Mouse (Mus musculus) embryo, embryonic 11.5 days (tissue): ENCODE results near the gene Agxt.
A peak's percentile ranks its signal among the peaks of the same experiment; 100 is the strongest.

Experiments
- DNase-seq: peaks from one replicate; pipeline ENCODE4 v3.0.0-alpha.2; 2012; ENCODE audit warnings: low read depth, low spot score

The Agxt gene

DNA sequence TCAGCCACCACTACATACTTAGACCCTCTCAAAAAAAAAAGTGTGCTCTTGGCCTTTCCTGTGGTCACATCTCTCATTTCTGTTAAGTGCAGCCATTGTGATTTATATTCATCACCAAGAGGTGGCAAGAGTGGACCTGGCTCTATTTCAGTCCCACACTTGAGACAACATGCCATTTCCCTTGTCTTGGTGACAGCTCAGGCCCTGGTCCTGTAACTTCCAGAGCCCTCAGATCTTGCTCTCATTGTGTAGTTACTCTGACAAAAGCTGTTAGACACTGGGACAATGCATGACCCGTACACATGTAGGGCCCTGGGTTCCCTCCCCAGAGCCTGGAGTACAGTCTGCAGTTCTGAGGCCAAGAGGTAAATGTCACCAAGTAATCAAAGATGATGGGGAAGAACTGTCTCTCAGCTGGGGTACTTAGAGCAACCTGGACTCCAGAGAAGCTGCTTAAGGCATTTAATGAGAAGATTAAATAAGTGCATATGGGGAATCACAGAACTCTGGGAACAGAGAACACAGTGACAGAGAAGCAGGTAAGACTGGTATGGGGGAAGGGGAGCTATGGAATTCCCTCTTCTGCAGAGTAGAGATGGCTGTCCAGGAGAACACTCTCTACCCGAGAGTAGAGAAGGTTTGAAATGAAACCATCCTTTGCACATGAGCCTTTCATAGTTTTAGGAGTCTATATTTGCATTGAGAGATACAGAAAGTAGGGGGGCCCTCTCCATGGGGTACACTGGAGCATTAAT lies 16.0 kb downstream of the Agxt start:
- DNase-seq = no peak

DNA sequence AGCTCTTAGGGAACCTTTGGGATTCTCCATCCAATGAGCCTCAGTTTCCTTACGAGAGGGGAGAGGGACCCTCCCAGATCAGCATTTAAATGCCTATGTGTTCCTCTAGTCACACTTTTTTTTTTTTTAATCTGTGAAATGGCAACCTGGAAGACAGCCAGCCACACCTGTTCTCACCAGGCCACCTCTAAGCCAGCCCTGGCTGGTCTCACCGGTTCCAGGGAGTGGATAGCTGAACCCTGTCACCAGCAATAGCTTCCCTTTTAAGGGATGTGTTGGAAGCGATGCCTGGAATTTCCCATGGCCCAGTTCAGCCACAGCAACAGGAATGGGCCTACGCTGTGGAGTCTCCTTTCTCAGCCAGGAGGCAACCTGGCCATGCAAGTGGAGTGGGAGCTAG lies 22.5 kb downstream of the Agxt start:
- no peak for DNase-seq

DNA sequence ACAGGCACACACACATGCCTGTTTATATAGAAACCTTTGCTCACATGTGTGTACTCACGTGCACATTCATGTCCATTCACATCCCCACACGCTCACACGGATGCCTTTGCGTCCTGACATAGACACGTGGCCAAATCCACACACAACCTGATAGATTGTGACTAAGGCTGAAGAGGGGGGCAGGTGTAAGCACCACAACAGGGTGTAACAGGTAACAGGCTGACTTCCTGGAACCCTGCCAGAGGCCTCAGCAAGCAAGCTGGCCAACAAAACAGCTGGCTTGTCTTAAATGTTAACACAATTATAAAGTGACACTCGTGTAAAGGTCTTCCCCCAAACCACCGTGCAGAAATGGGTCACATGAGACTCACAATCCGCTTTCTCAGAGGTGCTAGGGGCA lies 23.9 kb downstream of the Agxt start:
- DNase-seq = no peak

DNA sequence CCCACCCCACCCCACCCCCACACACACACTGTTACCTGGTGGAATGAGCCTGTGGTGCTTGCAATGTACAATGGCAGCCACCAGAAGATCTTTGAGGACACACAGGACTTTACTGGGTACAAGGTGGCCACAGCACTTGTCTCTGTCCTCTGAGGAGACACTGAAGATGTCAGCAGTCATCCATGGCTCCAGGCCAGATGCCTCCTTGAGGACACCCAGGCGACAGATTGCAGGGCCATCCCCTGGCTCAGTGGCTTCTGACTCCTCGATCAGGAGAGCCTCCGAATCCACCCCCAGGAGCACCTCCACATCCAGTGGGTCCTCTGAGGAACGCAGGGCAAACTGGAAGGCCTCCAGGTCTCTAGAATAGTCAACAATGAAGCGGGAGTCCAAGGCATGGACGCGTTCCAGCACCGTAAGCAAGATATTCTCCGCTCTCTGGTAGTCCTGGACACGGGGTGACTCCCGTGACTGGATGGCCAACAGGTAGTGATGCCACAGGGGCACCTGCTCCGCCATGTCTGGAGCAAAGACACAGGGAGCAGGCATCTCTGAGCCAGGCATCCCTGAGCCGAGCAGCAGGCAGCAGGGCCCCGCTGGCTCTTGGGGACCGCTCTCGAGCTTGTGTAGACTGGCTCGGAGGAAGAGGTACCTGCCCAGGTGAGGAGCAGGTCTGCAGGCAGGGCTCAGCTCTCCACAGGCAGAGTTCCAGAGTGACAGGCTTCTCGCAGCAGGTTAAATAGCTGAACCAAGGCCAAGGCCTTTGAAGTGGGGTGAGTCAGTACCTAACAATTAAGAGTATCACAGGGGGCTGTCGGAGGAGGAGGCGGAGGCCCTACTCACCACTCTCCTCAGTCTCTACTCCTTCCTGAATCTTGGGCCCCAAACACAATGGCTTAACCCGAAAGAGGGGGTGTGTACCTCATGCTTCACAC lies 24.8 kb downstream of the Agxt start:
- no peak for DNase-seq

DNA sequence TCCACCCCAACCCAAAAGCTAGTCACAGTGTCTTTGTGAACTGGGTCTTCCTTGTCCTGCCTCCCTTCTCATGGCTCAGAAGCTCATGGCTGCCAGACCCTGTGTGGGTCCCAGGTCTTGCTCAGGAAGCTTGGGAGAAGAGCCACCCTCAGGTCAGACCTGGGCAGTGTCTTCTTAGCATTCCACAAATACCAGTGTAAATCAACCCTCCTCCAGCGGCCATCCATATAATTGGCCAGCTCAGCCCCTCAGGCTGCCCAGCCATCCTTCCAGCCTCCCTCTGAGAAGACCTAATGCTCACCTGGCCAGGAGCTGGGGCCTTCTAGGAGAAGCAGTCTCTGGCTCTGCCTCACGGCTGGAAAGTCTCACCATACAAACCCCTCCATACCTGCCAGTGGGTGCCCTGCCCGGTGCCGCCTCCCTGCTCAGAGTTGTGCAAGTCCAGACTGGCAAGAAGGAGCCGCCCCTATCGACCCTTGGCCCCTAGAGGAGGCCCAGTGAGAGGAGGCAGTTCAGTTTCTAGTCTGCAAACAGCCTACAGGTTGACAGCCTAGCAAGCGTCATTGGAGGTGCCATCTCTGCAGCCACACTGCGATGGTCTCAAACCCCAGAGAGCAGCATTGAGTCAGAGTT lies 25.6 kb downstream of the Agxt start, which contains the start of gene 2310007B03Rik:
2310007B03Rik (minus strand) TSS at position 448 of the 633 bp plus-strand sequence.
- no peak for DNase-seq

DNA sequence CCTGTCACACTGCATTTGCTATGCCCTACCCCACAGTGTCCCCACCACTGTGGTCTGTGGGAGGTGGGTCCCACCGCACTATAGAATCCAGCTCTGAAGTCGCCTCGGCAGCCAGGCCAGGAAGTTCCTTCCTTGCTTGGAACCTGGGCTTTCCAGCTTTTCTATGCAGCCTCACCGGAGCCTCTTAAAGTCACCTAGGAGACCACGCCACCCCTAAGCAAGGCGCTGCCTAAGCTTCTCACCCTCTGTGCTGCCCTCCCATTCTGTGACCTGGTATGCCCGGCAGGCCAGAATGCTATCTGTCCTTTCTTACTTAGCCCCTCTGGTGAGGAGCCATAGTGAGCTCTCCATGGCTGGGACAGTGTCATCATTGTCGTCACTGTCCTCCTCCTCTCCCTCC lies 26.3 kb downstream of the Agxt start:
- DNase-seq = no peak

DNA sequence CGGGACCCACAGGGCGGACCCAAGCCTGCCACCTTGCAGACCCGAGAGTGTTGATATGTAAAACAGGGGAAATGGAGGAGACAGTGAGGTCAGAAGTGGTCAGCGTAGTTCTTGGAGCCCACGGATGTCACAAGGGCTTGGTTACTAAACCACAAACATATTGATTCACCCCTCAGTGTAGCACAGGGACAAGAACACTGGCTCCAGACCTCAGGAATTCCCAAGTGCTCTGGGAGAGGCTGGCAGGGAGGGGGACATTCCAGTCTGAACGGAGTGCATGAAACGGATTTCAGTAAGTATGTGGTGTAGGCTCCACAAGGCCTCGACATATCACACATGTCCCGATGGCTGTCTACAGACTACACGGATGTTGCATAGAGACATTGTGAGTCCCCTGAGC lies 26.9 kb downstream of the Agxt start:
- DNase-seq = no peak

DNA sequence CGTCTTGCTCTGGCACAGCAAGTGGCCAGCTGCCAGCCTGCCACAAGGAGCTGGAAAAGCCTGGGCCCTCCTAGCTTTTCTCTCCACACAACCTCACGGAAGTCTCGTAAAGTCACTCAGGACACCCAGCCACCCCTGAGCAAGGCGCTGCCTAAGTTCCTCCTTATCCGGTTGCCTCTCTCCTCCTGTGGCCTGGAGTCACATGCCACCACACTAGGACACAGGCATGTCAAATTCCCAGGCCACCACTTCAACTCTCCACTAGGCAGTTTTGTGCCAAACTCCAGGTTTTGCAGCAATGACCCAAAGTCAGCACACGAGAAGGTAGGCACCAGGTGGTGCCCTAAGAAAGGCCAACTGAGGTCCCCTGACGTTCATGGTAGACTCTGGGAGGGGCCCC lies 27.5 kb downstream of the Agxt start:
- no peak for DNase-seq

DNA sequence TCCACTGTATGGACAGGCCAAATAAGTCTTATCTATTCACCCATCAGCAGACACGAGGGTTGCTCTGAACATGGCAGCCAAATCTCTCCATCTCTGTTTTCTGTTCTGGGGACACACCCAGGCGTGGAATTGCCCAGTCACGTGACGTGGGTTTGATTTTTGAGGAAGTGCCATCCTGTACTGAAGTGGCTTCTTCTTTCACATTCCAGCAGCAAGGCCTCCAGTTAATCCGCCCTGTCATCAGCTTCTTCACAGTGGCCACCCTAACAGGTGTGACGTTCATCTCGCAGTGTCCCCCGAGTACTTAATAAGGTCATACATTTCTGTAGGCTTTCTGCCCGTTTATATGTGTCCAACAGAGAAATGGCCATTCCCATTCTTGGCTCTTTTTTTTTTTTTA lies 30.4 kb downstream of the Agxt start:
- no peak for DNase-seq

DNA sequence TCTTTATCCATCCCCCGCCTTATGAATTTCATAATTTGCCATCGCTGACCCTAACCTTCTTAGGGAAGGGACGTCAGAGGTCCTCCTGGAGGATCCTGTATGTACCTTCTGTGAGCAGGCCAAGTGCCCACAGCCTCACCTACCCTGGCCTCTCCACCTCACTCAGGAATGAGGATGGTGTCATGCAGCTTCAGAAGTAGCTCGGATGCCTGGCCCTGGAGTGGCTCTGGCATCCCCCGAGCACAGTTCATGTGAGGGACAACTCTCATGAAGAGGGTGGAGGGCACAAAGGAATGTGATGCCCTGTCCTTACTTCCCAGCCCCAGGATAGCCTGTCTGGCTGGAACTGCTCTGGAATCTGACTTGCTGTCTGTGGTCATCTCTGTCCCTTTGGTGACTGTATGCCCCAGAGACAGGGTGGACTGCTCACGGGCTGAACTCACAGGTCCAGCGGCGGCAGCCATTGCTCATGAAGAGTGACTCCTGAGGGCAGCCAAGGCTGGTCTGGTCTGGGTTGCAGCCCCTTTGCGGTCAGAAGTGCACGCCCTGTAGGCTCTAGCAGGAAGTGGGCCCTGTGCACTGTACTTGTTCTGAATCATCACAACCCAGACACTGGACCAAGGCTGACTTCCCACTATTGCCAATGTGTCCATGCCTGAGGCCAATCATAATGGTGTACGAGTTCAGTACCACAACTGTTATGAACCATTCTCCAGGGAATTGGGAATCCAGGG lies 31.5 kb downstream of the Agxt start:
- DNase-seq = no peak

DNA sequence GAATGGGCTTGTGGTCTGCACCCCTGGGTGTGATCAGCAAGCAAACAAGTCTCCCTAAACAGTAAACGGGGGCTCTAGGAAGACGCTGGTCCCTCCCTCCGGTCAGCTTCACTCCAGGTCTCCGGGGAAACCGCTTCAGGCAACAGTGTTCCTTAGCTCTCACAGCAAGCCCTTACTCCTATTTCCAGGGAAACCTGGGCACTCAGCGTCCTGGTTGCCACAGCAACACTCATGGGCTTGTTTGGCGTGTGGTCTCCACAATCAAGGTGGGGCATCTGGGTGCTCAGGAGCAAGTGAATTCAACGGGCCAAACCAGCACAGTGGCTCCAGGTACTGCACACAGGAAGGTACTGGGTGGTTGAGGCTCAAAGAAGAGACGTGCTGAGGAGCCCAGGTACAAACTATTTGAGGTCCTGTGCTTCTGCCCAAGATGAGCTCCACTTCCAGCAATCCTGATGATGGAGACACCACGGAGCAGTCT lies 33.3 kb downstream of the Agxt start, which contains the start of gene Crocc2:
Crocc2 (plus strand) TSS at position 431 of the 481 bp plus-strand sequence.
- no peak for DNase-seq

DNA sequence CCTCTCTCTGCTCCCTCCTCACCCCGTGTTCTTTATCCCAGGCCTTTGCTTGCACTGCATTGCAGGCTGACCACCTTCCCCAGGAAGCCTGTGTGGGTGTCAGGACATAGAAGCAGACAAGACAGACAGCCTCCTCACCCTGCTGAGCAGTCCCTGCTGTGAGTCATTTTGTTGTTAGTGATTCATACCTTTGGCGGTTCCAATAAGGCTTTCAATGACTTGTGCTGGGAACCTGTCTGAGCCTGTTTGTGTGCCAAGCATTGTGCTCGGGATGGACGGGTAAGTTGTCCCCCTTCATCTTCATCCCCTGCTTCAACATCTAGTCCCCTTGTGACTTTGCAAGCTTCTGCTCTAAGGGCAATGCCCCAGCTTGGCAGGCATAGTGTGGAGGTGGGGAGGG lies 38.6 kb downstream of the Agxt start:
- no peak for DNase-seq

DNA sequence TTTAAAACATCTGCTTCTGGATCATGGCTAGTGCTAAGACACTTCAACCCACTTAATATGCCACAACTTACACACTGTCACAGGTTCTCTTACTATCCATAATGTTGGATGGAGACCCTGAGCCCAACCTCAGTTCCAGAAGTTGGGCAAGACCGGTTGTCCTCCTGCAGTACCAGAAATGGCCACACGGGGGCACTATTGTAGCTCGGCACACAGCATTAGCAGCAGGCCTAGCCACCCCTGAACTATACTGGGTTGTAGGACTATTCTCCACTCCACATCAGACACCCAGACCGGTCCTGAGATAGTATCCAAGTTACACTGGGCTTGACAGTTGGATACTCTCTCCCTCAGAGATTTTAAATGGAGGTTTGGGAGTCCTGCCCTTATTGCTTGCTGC lies 39.4 kb downstream of the Agxt start:
- DNase-seq = peak; percentile 84

DNA sequence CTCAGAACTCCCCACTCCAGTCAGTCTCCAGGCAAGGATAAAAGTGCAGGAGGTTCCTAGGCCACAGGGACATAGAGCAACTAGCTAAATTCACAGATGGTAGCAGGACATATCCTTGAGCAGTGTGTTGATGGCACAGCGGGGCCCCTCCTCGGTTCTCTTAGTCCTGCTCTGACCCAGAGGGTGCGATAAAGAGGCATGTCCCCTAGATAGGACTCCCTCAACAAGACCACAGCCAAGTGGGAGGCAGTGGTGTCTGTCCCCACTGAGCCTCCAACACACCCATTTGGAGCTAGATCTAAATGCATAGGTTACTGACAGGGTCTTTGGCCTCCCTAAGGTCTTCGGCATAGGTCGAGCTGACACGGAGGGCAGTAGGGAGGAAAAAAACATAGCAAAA lies 40.8 kb downstream of the Agxt start:
- no peak for DNase-seq

DNA sequence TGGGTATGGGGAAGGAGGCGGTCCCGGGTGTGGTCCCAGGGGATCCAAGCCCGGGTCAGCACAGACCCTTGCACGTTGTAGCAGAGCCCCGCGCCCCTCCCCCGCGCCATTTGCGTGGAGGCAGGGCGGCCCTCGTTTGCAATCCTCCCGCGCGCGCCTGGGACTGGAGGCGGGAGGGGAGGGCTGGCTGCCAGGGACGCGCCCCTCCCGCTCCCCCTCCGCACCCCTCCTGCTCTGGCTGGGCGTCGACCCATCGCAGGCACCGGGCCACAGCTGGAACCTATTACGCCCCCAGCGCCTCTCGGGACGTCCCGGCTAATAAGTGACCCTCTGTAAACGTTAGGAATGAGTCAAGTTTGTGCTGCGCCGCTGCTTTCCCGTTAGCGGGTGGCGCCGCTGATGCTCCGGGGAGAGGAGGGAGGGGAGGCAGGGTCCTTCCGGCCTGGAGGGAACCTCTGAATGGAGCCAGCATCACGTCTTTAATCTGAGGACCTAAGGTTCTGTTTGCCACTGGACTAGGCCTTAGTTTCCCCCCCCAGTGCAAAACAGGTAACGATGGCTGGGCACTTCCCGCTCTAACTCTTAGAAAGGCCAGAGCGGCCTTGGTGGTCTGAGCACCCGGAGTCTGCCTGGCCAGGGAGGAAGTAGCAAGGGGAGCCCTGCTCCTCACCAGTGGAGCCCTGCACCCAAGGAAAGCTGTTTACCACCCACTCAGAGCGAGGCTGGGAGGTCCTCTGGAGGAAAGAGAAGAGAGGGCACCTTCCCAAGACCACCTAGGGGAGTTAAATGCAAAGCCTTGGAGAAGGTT lies 41.7 kb downstream of the Agxt start:
- peak; percentile 78 for DNase-seq

DNA sequence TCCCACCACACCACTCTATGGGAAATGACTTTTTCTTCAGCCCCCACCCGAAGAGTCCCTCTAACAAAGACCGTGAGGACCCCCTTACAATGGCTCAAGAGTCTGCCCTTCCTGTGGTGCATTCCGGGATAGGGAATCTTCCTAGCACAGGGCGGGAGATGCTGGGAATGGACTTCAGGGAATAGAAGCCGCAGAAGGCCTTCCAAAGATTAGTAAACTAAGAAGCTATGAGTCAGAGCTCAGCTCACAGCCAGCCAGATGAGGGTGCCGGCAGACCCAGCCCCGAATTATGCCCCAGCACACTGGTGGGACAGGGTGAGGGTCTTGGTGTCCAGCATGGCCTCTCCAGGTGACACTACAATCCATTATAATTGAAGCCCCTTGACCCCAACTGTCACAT lies 47.2 kb downstream of the Agxt start:
- no peak for DNase-seq

DNA sequence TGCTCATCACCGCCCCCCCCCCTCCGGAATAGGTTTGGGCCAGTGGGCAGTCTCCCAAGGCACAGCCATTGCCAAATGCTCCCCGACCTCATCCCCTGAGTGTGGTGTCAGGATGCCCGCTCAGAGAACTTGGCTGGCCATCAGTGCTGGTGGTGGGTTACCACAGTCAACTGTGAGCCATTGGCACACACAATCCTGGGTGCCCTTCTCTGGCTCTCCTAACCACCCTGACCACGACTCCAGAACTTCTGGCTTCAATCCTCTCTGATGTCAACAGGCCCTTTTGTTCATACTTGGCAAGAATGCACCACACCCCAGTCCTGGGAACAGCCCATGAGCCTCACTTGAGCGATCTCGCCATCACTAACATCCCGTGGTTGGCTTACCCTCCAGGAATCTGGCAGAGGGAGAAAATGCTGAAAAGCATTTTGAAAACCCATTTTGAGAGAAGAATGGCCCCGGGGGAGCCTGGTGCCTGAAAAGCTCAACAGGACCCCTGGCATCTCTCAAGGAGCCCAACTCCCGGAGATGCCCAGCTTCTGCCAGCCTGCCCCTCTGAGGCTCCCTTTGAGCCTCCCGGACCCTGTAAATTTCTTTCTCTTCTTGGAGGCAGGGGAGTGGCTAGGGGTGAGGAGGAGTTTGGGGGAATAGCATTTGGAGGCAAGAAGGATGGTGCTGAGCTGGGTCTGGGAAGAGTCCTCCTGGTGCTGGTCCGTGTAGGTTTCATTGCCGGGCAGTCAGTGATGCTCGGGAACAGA lies 49.2 kb downstream of the Agxt start:
- no peak for DNase-seq

DNA sequence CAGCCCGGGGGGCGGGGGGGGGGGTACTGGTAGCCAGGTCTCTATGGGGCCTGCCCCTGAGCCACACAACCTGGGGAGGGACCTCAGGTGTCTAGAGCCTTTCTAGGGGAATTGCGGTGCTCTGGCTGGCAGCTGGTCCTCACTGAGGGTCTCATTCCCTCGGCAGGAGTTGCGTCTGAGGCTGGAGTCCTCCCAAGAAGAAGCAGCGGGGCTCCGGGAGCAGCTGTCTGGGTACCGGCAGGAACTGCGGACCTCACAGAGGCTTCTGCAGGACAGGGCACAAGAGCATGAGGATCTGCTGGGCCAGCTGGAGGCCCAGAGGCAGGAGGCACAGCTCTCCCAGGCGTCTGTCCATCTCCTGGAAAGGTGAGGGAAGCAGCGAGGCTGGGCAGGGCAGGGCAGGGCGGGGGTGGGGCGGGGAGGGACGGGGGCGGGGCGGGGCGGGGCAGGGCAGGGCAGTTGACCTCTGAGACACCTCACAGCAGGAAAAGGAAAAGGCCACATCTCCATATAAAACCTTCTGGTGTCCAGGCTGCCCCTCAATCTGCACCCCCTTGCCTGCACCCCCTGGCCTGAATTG lies 55.8 kb downstream of the Agxt start:
- no peak for DNase-seq

DNA sequence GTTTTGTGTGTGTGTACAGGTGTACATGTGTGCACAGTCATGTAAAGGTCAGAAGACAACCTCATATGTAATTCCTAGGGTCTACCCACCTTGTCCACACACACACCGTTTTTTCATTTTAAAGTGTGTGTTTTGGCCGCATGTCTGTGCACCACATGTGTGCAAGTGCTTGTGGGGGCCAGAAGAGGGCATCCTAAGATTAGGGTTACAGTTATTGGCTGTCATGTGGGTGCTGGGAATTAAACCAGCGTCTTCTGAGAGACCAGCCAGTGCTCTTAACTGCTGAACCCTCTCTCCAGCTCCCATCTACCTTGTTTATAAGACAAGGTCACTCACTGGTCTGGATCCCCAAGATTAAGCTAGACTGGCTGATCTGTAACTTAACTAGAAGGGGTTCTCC lies 59.9 kb downstream of the Agxt start:
- DNase-seq = no peak
